Mouse (Mus musculus): ENCODE results near the gene Brsk2. TPM values are rescaled to one million over a fixed set of nuclear protein-coding genes. Genes with fewer than 3 reads are reported as not detected.

The Brsk2 gene
- polyA plus RNA-seq, 1 experiment from 2014 or later, result 22.5 TPM

- H3K36me3 ChIP-seq, result peaks cover 4% of the 10 kb centered on the region; the same call in 1 of the 2 replicates
- no peak overlapping the region for H3K27ac ChIP-seq
- 98% methylated on average over 2 of the region's 2 CpGs for WGBS
- H3K4me3 ChIP-seq, result no peak overlapping the region
- H3K9me3 ChIP-seq, result no peaks in the 10 kb centered on the region
- H3K4me1 ChIP-seq (replicated peaks), result peaks cover 99% of the 10 kb centered on the region
- no peaks in the 10 kb centered on the region for H3K27me3 ChIP-seq
- H3K4me2 ChIP-seq, result no peak overlapping the region
- no peak for ATAC-seq (ENCODE audit: low FRiP score)
- H3K9ac ChIP-seq, result no peak overlapping the region
These were observed 8.7 kb downstream of the Brsk2 start for GRCm38 (mm10) chr7:141958211-141958610.

GRCm38 (mm10) chr7:141959133-141959532 lies 9.6 kb downstream of the Brsk2 start:
- Histone ChIP-seq H3K4me3 (no peak overlapping the region), H3K9ac (no peak overlapping the region), H3K4me1 (replicated peaks) (peaks cover 98% of the 10 kb centered on the region), H3K9me3 (no peaks in the 10 kb centered on the region), H3K27ac (no peak overlapping the region), H3K27me3 (no peaks in the 10 kb centered on the region), H3K36me3 (no peaks in the 10 kb centered on the region), H3K4me2 (no peak overlapping the region)
- ATAC-seq (ENCODE audit: low FRiP score), result no peak
- WGBS, result 96% methylated on average over 1 of the region's 1 CpGs

GRCm38 (mm10) chr7:141960926-141961325 lies 11.4 kb downstream of the Brsk2 start:
- Histone ChIP-seq H3K9me3 (no peaks in the 10 kb centered on the region), H3K4me3 (no peak overlapping the region), H3K36me3 (no peaks in the 10 kb centered on the region), H3K27me3 (no peaks in the 10 kb centered on the region), H3K4me2 (no peak overlapping the region), H3K4me1 (replicated peaks) (peaks cover 98% of the 10 kb centered on the region), H3K9ac (0 out of 2 replicates have a peak overlapping the region, but pooled peaks have one; percentile 46), H3K27ac (no peak overlapping the region)
- ATAC-seq (ENCODE audit: low FRiP score), result no peak
- 79% methylated on average over 2 of the region's 2 CpGs for whole genome bisulfite sequencing

GRCm38 (mm10) chr7:141961491-141961890 lies 11.9 kb downstream of the Brsk2 start:
- Histone ChIP-seq H3K27me3 (no peaks in the 10 kb centered on the region), H3K36me3 (no peaks in the 10 kb centered on the region), H3K9me3 (no peaks in the 10 kb centered on the region), H3K4me2 (no peak overlapping the region), H3K4me1 (replicated peaks) (peaks cover 98% of the 10 kb centered on the region), H3K9ac (peak overlapping the region; percentile 46; the same call in 1 of the 2 replicates), H3K4me3 (no peak overlapping the region), H3K27ac (peak overlapping the region; percentile 30; the same call in 1 of the 2 replicates)
- ATAC-seq (ENCODE audit: low FRiP score), result no peak
- 67% methylated on average over 3 of the region's 3 CpGs for WGBS

GRCm38 (mm10) chr7:141962521-141962920 lies 13.0 kb downstream of the Brsk2 start:
- Histone ChIP-seq H3K27me3 (no peaks in the 10 kb centered on the region), H3K4me3 (no peak overlapping the region), H3K4me2 (no peak overlapping the region), H3K27ac (0 out of 2 replicates have a peak overlapping the region, but pooled peaks have one; percentile 23), H3K9me3 (no peaks in the 10 kb centered on the region), H3K9ac (no peak overlapping the region), H3K36me3 (no peaks in the 10 kb centered on the region), H3K4me1 (replicated peaks) (peaks cover 98% of the 10 kb centered on the region)
- WGBS, result 92% methylated on average over 3 of the region's 3 CpGs
- ATAC-seq (ENCODE audit: low FRiP score), result no peak

GRCm38 (mm10) chr7:141966281-141966680 lies 16.7 kb downstream of the Brsk2 start:
- no peak for ATAC-seq (ENCODE audit: low FRiP score)
- H3K4me1 ChIP-seq (replicated peaks), result peaks cover 98% of the 10 kb centered on the region

GRCm38 (mm10) chr7:141972831-141973619 lies 23.5 kb downstream of the Brsk2 start:
- ATAC-seq (ENCODE audit: low FRiP score), result no peak; the same call in 1 of the 2 replicates
- H3K9ac ChIP-seq, result no peak overlapping the region
- WGBS, result 46% methylated on average over 7 of the region's 7 CpGs

More at GRCm38 (mm10) chr7:141966281-141966680, 16.7 kb downstream of the Brsk2 start:
- no peak overlapping the region for H3K9ac ChIP-seq
- no peaks in the 10 kb centered on the region for H3K9me3 ChIP-seq
- WGBS, result 94% methylated on average over 2 of the region's 2 CpGs
- H3K27me3 ChIP-seq, result no peaks in the 10 kb centered on the region
- H3K4me3 ChIP-seq, result no peak overlapping the region
- no peak overlapping the region for H3K27ac ChIP-seq
- H3K4me2 ChIP-seq, result no peak overlapping the region
- no peaks in the 10 kb centered on the region for H3K36me3 ChIP-seq

GRCm38 (mm10) chr7:141978003-141978402 lies 28.5 kb downstream of the Brsk2 start:
- Histone ChIP-seq H3K4me3 (no peak overlapping the region), H3K36me3 (peaks cover 16% of the 10 kb centered on the region), H3K9me3 (no peaks in the 10 kb centered on the region), H3K4me1 (replicated peaks) (peaks cover 22% of the 10 kb centered on the region), H3K27me3 (no peaks in the 10 kb centered on the region), H3K4me2 (no peak overlapping the region), H3K27ac (peak overlapping the region; percentile 55; the same call in 1 of the 2 replicates), H3K9ac (no peak overlapping the region)
- ATAC-seq (ENCODE audit: low FRiP score), result peak; percentile 31; the same call in 1 of the 2 replicates
- 64% methylated on average over 6 of the region's 6 CpGs for WGBS

More at GRCm38 (mm10) chr7:141972831-141973619, 23.5 kb downstream of the Brsk2 start:
- Histone ChIP-seq H3K4me2 (no peak overlapping the region), H3K27me3 (no peaks in the 10 kb centered on the region), H3K27ac (no peak overlapping the region), H3K4me3 (no peak overlapping the region), H3K4me1 (replicated peaks) (peaks cover 58% of the 10 kb centered on the region), H3K36me3 (no peaks in the 10 kb centered on the region; the same call in 1 of the 2 replicates), H3K9me3 (no peaks in the 10 kb centered on the region)

- Histone ChIP-seq H3K4me3 (no peak overlapping the region), H3K4me2 (no peak overlapping the region), H3K9me3 (no peaks in the 10 kb centered on the region), H3K27ac (no peak overlapping the region), H3K4me1 (replicated peaks) (peaks cover 17% of the 10 kb centered on the region), H3K27me3 (no peaks in the 10 kb centered on the region), H3K9ac (no peak overlapping the region), H3K36me3 (peaks cover 27% of the 10 kb centered on the region)
- 94% methylated on average over 4 of the region's 4 CpGs for WGBS
- ATAC-seq (ENCODE audit: low FRiP score), result no peak
These were observed 29.7 kb downstream of the Brsk2 start for GRCm38 (mm10) chr7:141979247-141979646.

GRCm38 (mm10) chr7:141981237-141981636 lies 31.7 kb downstream of the Brsk2 start:
- Histone ChIP-seq H3K9ac (no peak overlapping the region), H3K27me3 (no peaks in the 10 kb centered on the region), H3K9me3 (no peaks in the 10 kb centered on the region), H3K4me3 (no peak overlapping the region), H3K27ac (no peak overlapping the region), H3K4me2 (no peak overlapping the region), H3K36me3 (peaks cover 47% of the 10 kb centered on the region), H3K4me1 (replicated peaks) (peaks cover 17% of the 10 kb centered on the region)
- WGBS, result 93% methylated on average over 7 of the region's 7 CpGs
- ATAC-seq (ENCODE audit: low FRiP score), result no peak

GRCm38 (mm10) chr7:141988314-141988806 lies 38.8 kb downstream of the Brsk2 start:
- no peak overlapping the region for H3K4me3 ChIP-seq
- no peaks in the 10 kb centered on the region for H3K27me3 ChIP-seq
- H3K27ac ChIP-seq, result no peak overlapping the region
- no peak overlapping the region for H3K9ac ChIP-seq
- H3K4me2 ChIP-seq, result no peak overlapping the region
- WGBS, result 79% methylated on average over 7 of the region's 7 CpGs
- H3K4me1 ChIP-seq (replicated peaks), result peaks cover 11% of the 10 kb centered on the region; the same call in 1 of the 2 replicates
- no peak for ATAC-seq (ENCODE audit: low FRiP score)
- H3K9me3 ChIP-seq, result no peaks in the 10 kb centered on the region
- H3K36me3 ChIP-seq, result peaks cover 99% of the 10 kb centered on the region

GRCm38 (mm10) chr7:141991183-141991582 lies 41.6 kb downstream of the Brsk2 start:
- H3K4me3 ChIP-seq, result no peak overlapping the region
- H3K27me3 ChIP-seq, result no peaks in the 10 kb centered on the region
- H3K27ac ChIP-seq, result 0 out of 2 replicates have a peak overlapping the region, but pooled peaks have one; percentile 35
- H3K9me3 ChIP-seq, result no peaks in the 10 kb centered on the region
- H3K9ac ChIP-seq, result no peak overlapping the region
- no peak for ATAC-seq (ENCODE audit: low FRiP score)
- no peak overlapping the region for H3K4me2 ChIP-seq
- 78% methylated on average over 2 of the region's 2 CpGs for WGBS
- H3K36me3 ChIP-seq, result peaks cover 100% of the 10 kb centered on the region
- H3K4me1 ChIP-seq (replicated peaks), result peaks cover 11% of the 10 kb centered on the region; the same call in 1 of the 2 replicates
